Mouse (Mus musculus) thymus, adult 18-20 months (tissue): ENCODE measurements around the gene Reep6.
"Not testable (repeated sequence)": the region's sequence is repeated elsewhere in the genome, so short reads cannot be mapped to it uniquely, and the experiment has no call there.

ENCODE experiments used
- DNase-seq, 2 experiments: peaks; one replicate each; pipeline ENCODE4 v3.0.0; 2022; ENCODE audit warnings: mixed read lengths in 2 of 2

Gene Reep6

DNA sequence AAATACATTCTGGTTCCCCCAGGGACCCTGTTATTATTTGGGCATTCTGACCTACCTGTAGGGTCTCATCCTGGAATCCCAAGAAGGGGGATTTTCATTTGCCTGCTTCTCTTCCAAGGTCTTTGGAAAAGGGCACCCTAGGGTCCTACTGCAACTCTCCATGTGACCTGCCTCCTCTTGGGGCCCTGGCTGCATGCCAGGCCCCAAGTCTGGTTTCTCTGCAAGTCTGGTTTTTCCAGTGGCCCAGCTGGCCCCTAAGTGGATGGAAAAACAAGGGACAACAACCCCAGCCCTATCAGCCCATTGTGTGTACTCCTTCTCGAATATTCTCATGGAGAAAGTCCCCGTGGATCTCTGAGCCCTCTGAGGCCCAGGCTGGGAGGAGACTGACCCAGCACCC is 1.1 kb downstream of the Reep6 start:
- DNase-seq, result no peak

GRCm38 (mm10) chr10:80331636-80332524 is 2.1 kb downstream of the Reep6 start:
- DNase-seq, result no peak

DNA sequence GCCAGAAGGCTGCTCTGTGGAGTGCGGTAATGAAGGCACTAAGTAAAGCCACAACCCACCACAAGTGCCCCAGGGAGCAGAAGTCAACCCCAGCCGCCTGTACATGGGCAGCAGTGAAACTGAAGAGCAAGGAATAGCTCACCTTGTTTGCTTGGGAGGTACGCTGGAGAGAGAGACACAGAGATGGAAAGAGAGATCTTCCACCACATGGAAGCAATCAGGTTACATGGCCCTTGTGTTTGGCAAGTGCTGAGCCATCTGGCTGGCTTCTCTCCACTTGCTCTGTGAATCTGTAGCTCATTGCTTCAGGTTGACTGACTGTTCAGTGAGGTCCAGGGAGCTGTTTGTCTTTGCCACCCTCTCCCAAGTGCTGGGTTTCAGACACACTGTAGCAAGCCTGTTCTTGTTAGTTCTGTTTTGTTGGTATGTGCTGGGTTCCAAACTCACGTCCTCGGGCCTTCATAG is 2.8 kb downstream of the Reep6 start:
- DNase-seq, result no peak

DNA sequence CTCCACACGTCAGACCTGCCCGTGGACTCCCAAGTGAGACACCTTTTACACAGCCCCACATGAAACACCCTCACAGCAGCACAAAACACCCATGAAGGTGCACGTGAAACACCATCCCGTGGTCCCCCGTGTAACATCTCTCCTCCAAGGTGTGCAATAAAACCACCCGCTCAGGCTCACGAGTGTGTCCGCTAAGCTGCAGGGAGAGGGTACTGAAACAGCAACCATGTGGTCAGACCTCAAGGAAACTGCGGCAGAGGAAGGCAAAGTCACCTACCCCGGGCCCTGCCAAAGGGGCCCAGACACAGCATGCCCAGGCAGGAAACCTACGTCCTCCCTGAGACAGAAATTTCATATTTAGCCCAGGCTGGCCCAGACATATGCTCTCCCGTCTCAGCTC is 6.5 kb downstream of the Reep6 start:
- DNase-seq, result no peak

DNA sequence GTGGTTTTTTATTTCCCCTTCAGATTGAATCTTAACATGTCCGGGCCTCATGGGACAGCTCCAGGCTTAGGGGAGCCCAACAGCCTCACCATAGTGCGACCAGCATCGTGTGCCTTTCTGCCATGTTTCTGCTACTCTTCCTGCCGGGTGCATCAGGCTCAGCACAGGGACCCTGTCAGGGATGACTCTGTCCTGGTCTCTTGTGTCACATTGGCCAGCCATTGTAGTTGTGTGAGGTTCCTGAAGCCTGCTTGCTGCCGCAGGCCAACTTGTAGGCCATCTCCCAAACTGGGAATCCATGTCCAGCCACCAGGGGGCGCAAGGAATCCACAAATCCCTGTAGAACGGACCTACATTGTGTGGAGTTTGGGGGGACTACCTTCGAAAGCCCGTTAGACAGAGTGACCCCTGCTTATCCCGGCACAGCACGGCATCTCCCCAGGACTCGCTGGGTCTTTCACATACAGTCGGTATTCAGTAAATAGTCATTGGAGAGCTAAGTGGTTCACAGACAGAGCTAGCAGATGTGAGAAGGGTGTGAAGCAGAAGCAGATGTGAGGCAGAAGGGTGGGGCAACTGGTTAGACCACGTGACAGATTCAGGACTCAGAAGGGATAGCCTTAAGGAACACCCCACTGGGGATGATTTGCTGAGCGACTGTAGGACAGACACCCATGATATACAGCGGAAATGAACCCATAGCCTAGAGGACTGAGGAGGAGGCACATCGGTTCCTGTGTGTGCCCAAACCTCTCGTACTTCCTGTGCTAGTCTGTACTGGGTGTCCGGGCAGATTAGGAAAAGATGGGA is 10.4 kb downstream of the Reep6 start:
- DNase-seq, result peak; percentile 50 to 52

GRCm38 (mm10) chr10:80341026-80341425 is 11.3 kb downstream of the Reep6 start:
- DNase-seq, result no peak

DNA sequence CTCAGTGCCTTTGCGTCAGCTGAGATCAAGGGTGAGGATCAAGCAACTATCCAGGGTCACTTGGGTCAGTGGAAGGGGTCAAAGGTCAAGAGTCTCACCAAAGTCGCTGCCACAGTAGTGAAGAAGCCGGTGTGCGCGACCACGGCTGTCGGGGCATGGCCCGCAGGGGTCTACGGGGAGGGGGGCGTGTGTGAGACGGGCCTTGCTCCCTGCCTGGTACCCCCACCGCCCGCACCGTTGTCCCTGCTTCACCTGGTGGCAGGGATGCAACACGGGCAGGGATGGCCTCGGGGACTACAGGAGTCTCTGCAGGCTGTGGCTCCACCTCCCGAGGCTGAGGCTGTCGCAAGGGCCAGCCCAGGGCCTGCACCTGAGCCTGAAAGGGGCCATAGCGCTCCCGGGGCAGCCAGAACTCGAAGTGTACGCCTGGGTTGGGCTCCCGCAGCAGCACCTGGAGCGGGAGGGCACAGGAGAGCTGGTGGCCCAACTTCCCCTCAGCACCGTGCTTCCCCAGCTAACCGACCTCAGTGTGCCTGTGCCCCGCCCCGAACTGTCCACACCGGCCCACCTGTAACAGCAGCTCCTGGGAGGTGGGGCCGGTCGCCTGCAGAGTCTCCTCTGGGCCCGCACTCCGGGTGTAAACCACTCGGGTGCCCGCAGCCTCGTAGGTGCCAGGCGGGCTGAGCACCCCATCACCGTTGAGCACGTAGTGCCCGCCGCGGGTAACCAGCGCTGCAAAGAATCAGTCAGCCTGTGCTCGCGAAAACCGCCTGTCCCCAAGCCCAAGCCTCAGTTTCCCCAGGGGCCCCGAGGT is 11.9 kb downstream of the Reep6 start:
- no peak for DNase-seq

GRCm38 (mm10) chr10:80342305-80342748 is 12.6 kb downstream of the Reep6 start:
- DNase-seq, result no peak

DNA sequence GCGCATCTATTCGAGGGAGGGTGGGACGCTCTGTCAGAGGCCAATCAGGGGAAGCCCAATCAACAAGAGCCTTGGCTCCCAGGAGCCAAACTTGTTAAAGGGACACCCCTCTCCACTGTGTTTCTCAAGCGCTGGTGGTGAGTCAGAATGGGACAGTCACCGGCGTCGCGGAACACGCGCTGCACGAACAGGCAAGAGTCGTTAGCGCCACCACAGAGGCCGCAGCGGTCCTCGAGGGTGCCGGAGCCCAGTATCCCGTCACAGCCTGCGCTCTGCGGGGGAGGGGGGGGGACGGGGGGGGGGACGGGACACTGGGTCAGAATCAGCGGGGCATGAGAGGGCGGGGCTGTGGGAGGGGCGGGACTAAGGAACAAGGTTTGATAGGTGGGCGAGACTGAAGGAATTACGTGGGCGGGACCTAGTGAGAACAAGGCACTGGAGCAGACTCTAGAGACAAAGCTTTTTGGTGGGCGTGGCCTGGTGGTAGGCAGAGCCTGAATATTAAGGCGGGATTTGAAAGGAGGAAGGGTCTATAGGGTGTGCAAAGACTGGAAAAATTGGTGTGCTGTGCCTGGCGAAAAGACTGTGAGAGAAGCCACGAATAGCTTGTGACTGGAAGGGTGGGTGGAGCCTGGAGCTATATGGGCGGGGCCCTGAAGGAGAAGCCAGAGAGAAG is 13.1 kb downstream of the Reep6 start:
- DNase-seq, result no peak

DNA sequence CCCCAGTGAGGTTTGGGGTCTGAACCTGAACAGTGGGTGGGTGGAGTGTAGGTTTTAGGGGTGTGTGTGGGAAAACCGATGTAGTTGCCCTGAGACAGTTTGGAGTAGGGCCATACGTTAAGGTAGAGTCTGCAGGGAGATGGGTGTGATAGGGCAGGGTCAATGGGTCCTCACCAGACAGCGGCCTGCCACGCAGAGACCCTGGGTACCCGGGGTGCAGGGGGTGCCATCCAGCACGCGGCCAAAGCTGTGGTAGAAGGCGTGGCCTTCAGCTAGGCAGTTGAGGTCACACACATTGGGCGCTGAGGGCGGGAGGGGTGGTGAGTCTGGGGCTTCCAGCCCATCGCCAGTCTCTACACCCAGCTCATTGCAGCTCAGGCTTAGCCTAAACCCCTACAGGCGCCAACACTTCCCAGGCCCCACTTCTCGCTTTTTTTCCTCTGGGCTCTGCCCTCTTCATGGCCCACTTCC is 13.7 kb downstream of the Reep6 start:
- no peak for DNase-seq

- no peak for DNase-seq
Observed at GRCm38 (mm10) chr10:80344131-80344661, 14.4 kb downstream of the Reep6 start.

DNA sequence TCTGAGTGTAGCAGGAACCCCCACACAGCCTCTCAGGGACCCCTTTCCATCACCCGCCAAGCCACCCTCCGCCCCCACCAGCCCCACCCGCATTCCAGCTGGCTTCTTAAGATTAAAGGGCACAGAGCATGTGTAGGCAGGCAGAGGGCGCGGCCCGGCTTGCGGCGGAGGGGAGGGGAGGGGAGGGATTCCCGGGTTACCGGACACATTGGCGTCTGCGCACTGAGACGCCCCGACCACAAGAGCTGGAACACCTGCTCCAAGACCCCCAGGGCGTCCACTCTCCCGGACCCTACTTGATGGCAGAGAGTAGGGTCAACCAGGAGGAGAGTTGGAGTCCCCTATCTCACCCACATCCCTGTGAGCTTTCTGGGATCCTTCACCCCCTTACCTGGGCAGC is 15.4 kb downstream of the Reep6 start:
- DNase-seq, result no peak

DNA sequence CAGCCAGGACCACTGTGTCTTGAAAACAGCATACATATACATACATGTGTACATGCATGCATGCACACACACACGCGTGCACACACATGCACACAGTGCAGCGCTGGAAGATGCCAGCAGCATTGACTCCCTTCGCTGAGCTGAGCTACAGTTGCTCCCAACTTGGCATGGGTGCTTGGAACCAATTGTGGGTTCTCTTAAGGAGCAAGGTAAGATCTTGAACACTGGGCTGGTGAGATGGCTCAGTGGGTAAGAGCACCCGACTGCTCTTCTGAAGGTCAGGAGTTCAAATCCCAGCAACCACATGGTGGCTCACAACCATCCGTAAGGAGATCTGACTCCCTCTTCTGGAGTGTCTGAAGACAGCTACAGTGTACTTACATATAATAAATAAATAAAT is 16.2 kb downstream of the Reep6 start:
- DNase-seq, result not testable (repeated sequence)

- no peak for DNase-seq
Observed at GRCm38 (mm10) chr10:80347514-80347967, 17.8 kb downstream of the Reep6 start.

- peak in 1 of 2 experiments; percentile 50 for DNase-seq
Observed at GRCm38 (mm10) chr10:80348244-80348781, 18.6 kb downstream of the Reep6 start, which contains the start of gene Adamtsl5. TSS of gene Adamtsl5 (minus strand) at chr10:80348412.

- DNase-seq, result no peak
Observed at GRCm38 (mm10) chr10:80348981-80349380, 19.2 kb downstream of the Reep6 start.

GRCm38 (mm10) chr10:80350292-80350691 is 20.5 kb downstream of the Reep6 start:
- DNase-seq, result peak; percentile 51 to 56

- DNase-seq, result no peak
Observed at GRCm38 (mm10) chr10:80351896-80352295, 22.1 kb downstream of the Reep6 start.

- no peak for DNase-seq
Observed at GRCm38 (mm10) chr10:80352727-80353126, 23.0 kb downstream of the Reep6 start.

DNA sequence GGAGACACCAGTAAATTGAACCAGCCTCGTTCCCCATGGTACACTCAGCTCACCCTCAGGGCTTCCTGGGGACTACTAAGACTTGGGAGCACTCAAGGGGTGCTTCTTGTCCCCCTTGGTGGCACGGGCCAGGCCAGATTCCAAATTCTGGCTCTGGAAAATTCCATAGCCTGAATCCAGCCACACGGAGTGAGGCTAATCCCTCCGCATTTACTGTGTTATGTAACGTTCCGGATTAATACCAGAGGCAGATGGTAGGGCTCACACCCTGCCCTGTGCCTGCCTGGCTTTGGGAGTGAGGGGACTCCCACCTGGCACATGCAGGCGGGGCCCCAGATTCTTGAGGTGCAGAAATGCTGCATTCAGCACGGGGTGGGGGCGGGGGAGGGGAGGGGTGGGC is 25.7 kb downstream of the Reep6 start:
- no peak for DNase-seq

DNA sequence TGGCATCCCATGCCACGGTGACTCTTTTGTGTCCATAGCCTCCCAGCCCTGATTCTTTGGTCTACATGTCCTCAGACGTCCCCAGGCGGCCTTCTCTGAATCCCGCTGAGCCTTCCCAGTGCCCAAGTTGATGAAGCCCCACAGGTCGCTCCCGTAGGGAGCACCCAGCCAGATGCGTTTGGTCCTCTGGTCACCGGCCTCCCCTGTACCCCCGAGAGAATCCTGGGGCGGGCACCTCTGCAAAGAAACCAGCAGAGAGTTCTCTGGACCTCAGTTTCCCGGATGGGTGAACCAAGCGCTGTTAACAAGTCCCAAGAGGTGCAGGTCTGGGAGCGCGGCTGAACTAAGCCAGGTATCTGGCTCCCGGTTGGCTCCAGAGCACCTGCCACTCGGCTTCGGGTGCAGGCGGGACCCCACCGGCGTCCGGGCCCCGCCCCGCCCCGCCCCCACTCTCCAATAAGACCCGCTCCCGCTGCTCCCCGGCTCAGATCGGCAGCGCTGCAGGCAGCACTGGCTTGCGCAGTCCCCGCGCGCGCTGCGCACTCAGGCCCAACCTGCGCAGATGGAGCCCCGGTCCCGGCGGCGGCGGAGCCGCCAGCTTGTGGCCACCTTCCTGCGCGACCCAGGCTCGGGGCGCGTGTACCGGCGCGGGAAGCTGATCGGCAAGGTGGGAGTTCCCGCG is 26.4 kb downstream of the Reep6 start, which contains the start of gene Plk5:
Gene Plk5, plus strand, starts transcription at position 459 of the 682 bp plus-strand sequence.
- DNase-seq, result no peak
